Mouse (Mus musculus) left cerebral cortex, adult 6 months (tissue): Measurements from ENCODE around the gene Ccdc171. TPM values are rescaled to one million over a fixed set of nuclear protein-coding genes. Genes with fewer than 3 reads are reported as not detected.

Source experiments
- long read RNA-seq, 2 experiments: library from polyadenylated mRNA; unstranded; transcript quantifications; one replicate each; pipeline ENCODE4 v2.0.0; 2019 to 2020
- polyA plus RNA-seq: library from polyadenylated mRNA; unstranded; fragments of <200 nt; fragmentation: Nextera tagmentation; gene quantifications from 2 replicates; pipeline ENCODE4 v1.2.3, GENCODE M21; 2021

Gene Ccdc171
- 0.65 and 0.78 TPM in 2 replicates for polyA plus RNA-seq
- long read RNA-seq, experiment 1, partial matches to known transcripts = 3 of 8 reads
- long read RNA-seq, experiment 1, other reads (novel, unspliced or antisense) = 5 of 8 reads
- long read RNA-seq, experiment 2, partial matches to known transcripts = 2 of 3 reads
- long read RNA-seq, experiment 2, other reads (novel, unspliced or antisense) = 1 of 3 reads

GRCm38 (mm10) chr4:83524843-83525689, at the start of gene Ccdc171:
TSS of gene Ccdc171 (plus strand) at chr4:83525545.

GRCm38 (mm10) chr4:83486117-83486901, 39.0 kb upstream of the Ccdc171 start, which contains the start of gene Psip1:
TSS of gene Psip1 (minus strand) at chr4:83486459.

Other genes starting within 250 kb of the Ccdc171 start
- gene Ttc39b, start 201.3 kb upstream of the Ccdc171 start, polyA plus RNA-seq = 10.5 and 13.6 TPM in 2 replicates
- gene Snapc3, start 107.8 kb upstream of the Ccdc171 start, polyA plus RNA-seq = 42.4 and 50.5 TPM in 2 replicates
- gene Psip1, start 39.1 kb upstream of the Ccdc171 start, polyA plus RNA-seq = 42.4 and 179 TPM in 2 replicates